Mouse (Mus musculus): ENCODE data around the gene Lysmd1. TPM values are rescaled to one million over a fixed set of nuclear protein-coding genes. Genes with fewer than 3 reads are reported as not detected.

Lysmd1 gene
- total and polyA plus RNA-seq, 2 experiments from 2014 or later = 35.3 to 51.9 TPM

GRCm38 (mm10) chr3:95171105-95171504 lies 37.2 kb downstream of the Lysmd1 start:
- 83% methylated on average over 6 of the region's 6 CpGs for WGBS
- peaks cover 67% of the 10 kb centered on the region for H3K36me3 ChIP-seq (ENCODE audit: insufficient read depth, low read length)

GRCm38 (mm10) chr3:95172526-95173255 lies 38.8 kb downstream of the Lysmd1 start:
- Histone ChIP-seq H3K4me1 (ENCODE audit: insufficient read depth, low read length) (no peaks in the 10 kb centered on the region), H3K27me3 (ENCODE audit: insufficient read depth, low read length) (no peaks in the 10 kb centered on the region), H3K27ac (ENCODE audit: low read depth, low read length) (no peak overlapping the region), H3K9ac (replicated peaks; ENCODE audit: low read length, poor library complexity, severe bottlenecking) (no peak overlapping the region), H3K36me3 (ENCODE audit: insufficient read depth, low read length) (peaks cover 53% of the 10 kb centered on the region), H3K9me3 (ENCODE audit: low read length) (no peaks in the 10 kb centered on the region), H3K4me3 (ENCODE audit: low read depth, low read length) (0 out of 2 replicates have a peak overlapping the region, but pooled peaks have one; percentile 18), H3K4me2 (ENCODE audit: low read depth, low read length, poor library complexity, severe bottlenecking) (no peak overlapping the region)
- ATAC-seq (ENCODE audit: low FRiP score) (no peak), DNase-seq (ENCODE audit: low spot score) (no peak)
- WGBS = 25% methylated on average over 72 of the region's 84 CpGs
- no peak for TF ChIP-seq CTCF (IDR thresholded peaks at IDR 0.05)

More at GRCm38 (mm10) chr3:95171105-95171504, 37.2 kb downstream of the Lysmd1 start:
- DNase-seq (ENCODE audit: low spot score) (no peak), ATAC-seq (ENCODE audit: low FRiP score) (no peak)
- H3K4me1 ChIP-seq (ENCODE audit: insufficient read depth, low read length) = no peaks in the 10 kb centered on the region
- H3K4me2 ChIP-seq (ENCODE audit: low read depth, low read length, poor library complexity, severe bottlenecking) = no peak overlapping the region
- H3K27ac ChIP-seq (ENCODE audit: low read depth, low read length) = no peak overlapping the region
- no peaks in the 10 kb centered on the region for H3K9me3 ChIP-seq (ENCODE audit: low read length)
- no peak overlapping the region for H3K4me3 ChIP-seq (ENCODE audit: low read depth, low read length)
- no peaks in the 10 kb centered on the region for H3K27me3 ChIP-seq (ENCODE audit: insufficient read depth, low read length)
- no peak for TF ChIP-seq CTCF (IDR thresholded peaks at IDR 0.05)
- no peak overlapping the region for H3K9ac ChIP-seq (replicated peaks; ENCODE audit: low read length, poor library complexity, severe bottlenecking)

GRCm38 (mm10) chr3:95173256-95173949 lies 39.5 kb downstream of the Lysmd1 start:
- peak overlapping the region; percentile 18; the same call in 1 of the 2 replicates for H3K4me3 ChIP-seq (ENCODE audit: low read depth, low read length)
- 12% methylated on average over 57 of the region's 58 CpGs for WGBS
- no peaks in the 10 kb centered on the region for H3K4me1 ChIP-seq (ENCODE audit: insufficient read depth, low read length)
- H3K36me3 ChIP-seq (ENCODE audit: insufficient read depth, low read length) = peaks cover 46% of the 10 kb centered on the region
- ATAC-seq (ENCODE audit: low FRiP score) (peak; percentile 24; the same call in 1 of the 2 replicates), DNase-seq (ENCODE audit: low spot score) (no peak)
- H3K4me2 ChIP-seq (ENCODE audit: low read depth, low read length, poor library complexity, severe bottlenecking) = peak overlapping the region; percentile 30
- peak overlapping the region; percentile 42; the same call in 1 of the 2 replicates for H3K9ac ChIP-seq (replicated peaks; ENCODE audit: low read length, poor library complexity, severe bottlenecking)
- no peaks in the 10 kb centered on the region for H3K27me3 ChIP-seq (ENCODE audit: insufficient read depth, low read length)
- 0 out of 2 replicates have a peak overlapping the region, but pooled peaks have one; percentile 28 for H3K27ac ChIP-seq (ENCODE audit: low read depth, low read length)
- TF ChIP-seq CTCF (IDR thresholded peaks at IDR 0.05) = no peak
- no peaks in the 10 kb centered on the region for H3K9me3 ChIP-seq (ENCODE audit: low read length)

GRCm38 (mm10) chr3:95174011-95174592 lies 40.2 kb downstream of the Lysmd1 start:
- no peaks in the 10 kb centered on the region for H3K9me3 ChIP-seq (ENCODE audit: low read length)
- H3K4me1 ChIP-seq (ENCODE audit: insufficient read depth, low read length) = no peaks in the 10 kb centered on the region
- no peaks in the 10 kb centered on the region for H3K27me3 ChIP-seq (ENCODE audit: insufficient read depth, low read length)
- TF ChIP-seq CTCF (IDR thresholded peaks at IDR 0.05) = peak; percentile 86
- DNase-seq (ENCODE audit: low spot score) (peak; percentile 81), ATAC-seq (ENCODE audit: low FRiP score) (peak; percentile 41)
- H3K4me3 ChIP-seq (ENCODE audit: low read depth, low read length) = no peak overlapping the region
- 12% methylated on average over 16 of the region's 16 CpGs for WGBS
- H3K36me3 ChIP-seq (ENCODE audit: insufficient read depth, low read length) = peaks cover 39% of the 10 kb centered on the region
- 0 out of 2 replicates have a peak overlapping the region, but pooled peaks have one; percentile 28 for H3K27ac ChIP-seq (ENCODE audit: low read depth, low read length)
- H3K9ac ChIP-seq (replicated peaks; ENCODE audit: low read length, poor library complexity, severe bottlenecking) = no peak overlapping the region
- peak overlapping the region; percentile 30; the same call in 1 of the 2 replicates for H3K4me2 ChIP-seq (ENCODE audit: low read depth, low read length, poor library complexity, severe bottlenecking)

DNA sequence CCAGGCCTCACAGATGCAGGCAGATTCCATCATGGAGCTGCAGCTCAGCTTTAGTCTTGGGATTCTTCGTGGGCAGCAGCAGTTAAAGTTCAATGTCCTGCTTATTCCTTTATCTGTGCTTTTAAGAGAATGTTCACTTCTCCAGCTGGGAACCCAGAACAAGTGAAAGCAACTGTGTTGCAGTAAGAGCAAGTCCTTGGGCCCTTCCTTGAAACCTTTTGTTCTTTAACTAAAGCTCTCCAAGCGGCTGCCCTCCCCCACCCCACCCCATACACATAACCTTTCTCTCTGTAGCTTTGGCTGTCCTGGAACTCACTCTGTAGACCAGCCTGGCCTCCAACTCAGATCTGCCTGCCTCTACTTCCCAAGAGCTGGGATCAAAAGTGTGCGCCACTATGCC lies 42.6 kb downstream of the Lysmd1 start:
- Histone ChIP-seq H3K4me1 (ENCODE audit: insufficient read depth, low read length) (no peaks in the 10 kb centered on the region), H3K4me3 (ENCODE audit: low read depth, low read length) (no peak overlapping the region), H3K27me3 (ENCODE audit: insufficient read depth, low read length) (no peaks in the 10 kb centered on the region), H3K9me3 (ENCODE audit: low read length) (no peaks in the 10 kb centered on the region), H3K36me3 (ENCODE audit: insufficient read depth, low read length) (peaks cover 15% of the 10 kb centered on the region), H3K27ac (ENCODE audit: low read depth, low read length) (no peak overlapping the region), H3K9ac (replicated peaks; ENCODE audit: low read length, poor library complexity, severe bottlenecking) (no peak overlapping the region), H3K4me2 (ENCODE audit: low read depth, low read length, poor library complexity, severe bottlenecking) (no peak overlapping the region)
- no peak for DNase-seq (ENCODE audit: low spot score)
- TF ChIP-seq CTCF (IDR thresholded peaks at IDR 0.05) = no peak
- 62% methylated on average over 3 of the region's 3 CpGs for WGBS
- ATAC-seq (ENCODE audit: low FRiP score) = no peak

Measured in midbrain, postnatal 0 days (tissue).